Mouse (Mus musculus): ENCODE results near the gene Gm21992. TPM values are rescaled to one million over a fixed set of nuclear protein-coding genes. Genes with fewer than 3 reads are reported as not detected.
"Not testable (repeated sequence)": the region's sequence is repeated elsewhere in the genome, so short reads cannot be mapped to it uniquely, and the experiment has no call there.

Gm21992 gene
- total RNA-seq, 2 experiments from 2014 or later: 11.3 to 14.0 TPM

GRCm38 (mm10) chr19:4839149-4839548 is 27.7 kb upstream of the Gm21992 start, which contains the start of the genes Ccs and Ccdc87:
Ccs (minus strand) TSS chr19:4839332.
Ccdc87 (plus strand) TSS chr19:4839366.
- Histone ChIP-seq H3K4me3 (peak within 1 kb of the TSS; percentile 76), H3K27ac (peak within 1 kb of the TSS; percentile 89)
- intact Hi-C loops (cut with DNase I): no loop called here
- DNase-seq: peak; percentile 98
- no peak for TF ChIP-seq CTCF (IDR thresholded peaks at IDR 0.05)

- H3K27ac ChIP-seq: peak overlapping the region; percentile 89
- peak overlapping the region; percentile 76 for H3K4me3 ChIP-seq
- no peak for TF ChIP-seq CTCF (IDR thresholded peaks at IDR 0.05)
- intact Hi-C loops (cut with DNase I): no loop called here
- no peak for DNase-seq
Measured at GRCm38 (mm10) chr19:4838526-4839140, 27.2 kb upstream of the Gm21992 start.

GRCm38 (mm10) chr19:4837049-4837448 is 25.6 kb upstream of the Gm21992 start:
- no peak for TF ChIP-seq CTCF (IDR thresholded peaks at IDR 0.05)
- peak; percentile 56 for DNase-seq
- no peak overlapping the region for H3K4me3 ChIP-seq
- H3K27ac ChIP-seq: no peak overlapping the region
- intact Hi-C loops (cut with DNase I): no loop called here

- H3K4me3 ChIP-seq: no peak overlapping the region
- no peak for DNase-seq
- no peak for TF ChIP-seq CTCF (IDR thresholded peaks at IDR 0.05)
- peak overlapping the region; percentile 63 for H3K27ac ChIP-seq
- intact Hi-C loops (cut with DNase I): no loop called here
Measured at GRCm38 (mm10) chr19:4836096-4836495, 24.7 kb upstream of the Gm21992 start.

GRCm38 (mm10) chr19:4833977-4834376 is 22.6 kb upstream of the Gm21992 start:
- no peak overlapping the region for H3K4me3 ChIP-seq
- no peak overlapping the region for H3K27ac ChIP-seq
- TF ChIP-seq CTCF (IDR thresholded peaks at IDR 0.05): no peak
- DNase-seq: peak; percentile 54
- intact Hi-C loops (cut with DNase I): no loop called here

- DNase-seq: peak; percentile 92
- intact Hi-C loops (cut with DNase I): no loop called here
- H3K27ac ChIP-seq: peak overlapping the region; percentile 73
- no peak for TF ChIP-seq CTCF (IDR thresholded peaks at IDR 0.05)
- peak overlapping the region; percentile 19; the same call in 1 of the 2 replicates for H3K4me3 ChIP-seq
Measured at GRCm38 (mm10) chr19:4829156-4829555, 17.7 kb upstream of the Gm21992 start.

- TF ChIP-seq CTCF (IDR thresholded peaks at IDR 0.05): no peak
- no peak for DNase-seq
- intact Hi-C loops (cut with DNase I): no loop called here
- H3K4me3 ChIP-seq: peak overlapping the region; percentile 19
- H3K27ac ChIP-seq: peak overlapping the region; percentile 73
Measured at GRCm38 (mm10) chr19:4828444-4829114, 17.2 kb upstream of the Gm21992 start.

- H3K4me3 ChIP-seq: no peak overlapping the region
- TF ChIP-seq CTCF (IDR thresholded peaks at IDR 0.05): peak; percentile 42
- intact Hi-C loops (cut with DNase I): no loop called here
- H3K27ac ChIP-seq: peak overlapping the region; percentile 71
- peak; percentile 90 for DNase-seq
Measured at GRCm38 (mm10) chr19:4820678-4821303, 9.4 kb upstream of the Gm21992 start.

GRCm38 (mm10) chr19:4817182-4817835 is 5.9 kb upstream of the Gm21992 start:
- intact Hi-C loops (cut with DNase I): no loop called here
- no peak for DNase-seq
- H3K4me3 ChIP-seq: no peak overlapping the region
- TF ChIP-seq CTCF (IDR thresholded peaks at IDR 0.05): no peak
- no peak overlapping the region for H3K27ac ChIP-seq

- TF ChIP-seq CTCF (IDR thresholded peaks at IDR 0.05): peak; percentile 25
- Histone ChIP-seq H3K27ac (no peak overlapping the region), H3K4me3 (no peak overlapping the region)
- DNase-seq: no peak
- intact Hi-C loops (cut with DNase I): loop anchor here (5.0 kb wide), 2 partner anchors 34 to 56 kb away; partner anchors contain the start of gene Rbm4b
Measured at GRCm38 (mm10) chr19:4813015-4813414, 1.6 kb upstream of the Gm21992 start.

- Histone ChIP-seq H3K4me3 (peak overlapping the region; percentile 91), H3K27ac (peak overlapping the region; percentile 99)
- peak; percentile 38 for TF ChIP-seq CTCF (IDR thresholded peaks at IDR 0.05)
- DNase-seq: not testable (repeated sequence)
- intact Hi-C loops (cut with DNase I): loop anchor here (5.0 kb wide), 2 partner anchors 35 to 55 kb away; partner anchors contain the start of gene Rbm4b
Measured at GRCm38 (mm10) chr19:4812334-4812949, 1.0 kb upstream of the Gm21992 start.

GRCm38 (mm10) chr19:4811909-4812242 is 464 bp upstream of the Gm21992 start:
- no peak for TF ChIP-seq CTCF (IDR thresholded peaks at IDR 0.05)
- DNase-seq: no peak
- intact Hi-C loops (cut with DNase I): loop anchor here (1.0 to 5.0 kb wide), 3 partner anchors 18 to 55 kb away; partner anchors contain the start of gene Rbm4b
- Histone ChIP-seq H3K27ac (peak overlapping the region; percentile 99), H3K4me3 (peak overlapping the region; percentile 91)
